Mouse (Mus musculus) layer of hippocampus, adult 8-10 months (tissue): ENCODE measurements around the gene Scd3. TPM values are rescaled to one million over a fixed set of nuclear protein-coding genes. Genes with fewer than 3 reads are reported as not detected.
A peak's percentile ranks its signal among the peaks of the same experiment; 100 is the strongest.
"Not testable (repeated sequence)": the region's sequence is repeated elsewhere in the genome, so short reads cannot be mapped to it uniquely, and the experiment has no call there.

Source experiments
- DNase-seq, 2 experiments: peaks; one replicate each; pipeline ENCODE4 v3.0.0; 2022; ENCODE audit warnings: low spot score in 2 of 2
- total RNA-seq, 4 experiments: library from RNA; stranded (reverse); gene quantifications; 2 replicates each; pipeline ENCODE4 v1.2.4; 2022

The Scd3 gene
- total RNA-seq, 4 experiments from 2014 or later, result 2.7 to 4.1 (median 3.2) TPM

- no peak for DNase-seq
Observed at GRCm38 (mm10) chr19:44237471-44238006, 34.5 kb downstream of the Scd3 start.

GRCm38 (mm10) chr19:44238906-44239305 is 35.8 kb downstream of the Scd3 start:
- DNase-seq, result no peak

- no peak for DNase-seq
Observed at GRCm38 (mm10) chr19:44245761-44246171, 42.7 kb downstream of the Scd3 start.

GRCm38 (mm10) chr19:44246341-44246911 is 43.4 kb downstream of the Scd3 start:
- DNase-seq, result no peak

DNA sequence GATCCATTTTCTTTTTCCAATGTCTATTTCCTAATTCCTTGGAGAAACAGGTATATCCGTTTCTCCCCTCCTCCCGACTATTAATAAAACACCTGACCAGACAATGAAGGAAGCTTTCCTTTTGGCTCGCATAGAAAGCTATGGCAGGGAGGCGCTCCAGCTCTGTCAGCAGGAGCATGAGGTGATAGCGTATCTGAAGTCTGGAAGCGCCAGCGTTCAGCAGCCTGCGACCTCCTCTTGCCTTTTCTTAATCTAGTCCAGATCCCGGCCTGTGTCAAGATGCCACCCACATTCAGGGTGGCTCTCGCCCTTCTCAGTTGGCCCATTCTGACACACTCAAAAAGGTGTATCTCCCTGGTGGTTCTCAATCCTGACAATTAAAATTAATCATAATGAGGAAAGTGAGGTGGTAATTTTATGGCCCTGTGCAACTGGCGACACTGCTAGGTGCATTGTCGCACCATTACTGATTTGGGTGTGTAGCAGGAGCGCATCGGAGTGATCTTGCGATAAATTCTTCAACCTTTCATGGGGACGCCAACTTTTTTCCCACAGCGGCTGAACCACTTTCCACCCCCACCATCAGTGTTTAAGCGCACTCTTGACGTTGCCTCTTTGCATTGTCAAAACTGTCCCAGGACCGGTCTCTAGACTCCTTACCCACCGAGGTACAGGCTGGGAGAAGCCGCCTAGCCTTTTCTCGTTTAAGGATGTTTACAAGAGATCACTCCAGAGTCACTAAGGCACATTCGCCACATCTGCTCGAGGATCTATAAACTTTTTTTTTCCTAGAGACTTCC is 44.4 kb downstream of the Scd3 start:
- DNase-seq, result no peak

DNA sequence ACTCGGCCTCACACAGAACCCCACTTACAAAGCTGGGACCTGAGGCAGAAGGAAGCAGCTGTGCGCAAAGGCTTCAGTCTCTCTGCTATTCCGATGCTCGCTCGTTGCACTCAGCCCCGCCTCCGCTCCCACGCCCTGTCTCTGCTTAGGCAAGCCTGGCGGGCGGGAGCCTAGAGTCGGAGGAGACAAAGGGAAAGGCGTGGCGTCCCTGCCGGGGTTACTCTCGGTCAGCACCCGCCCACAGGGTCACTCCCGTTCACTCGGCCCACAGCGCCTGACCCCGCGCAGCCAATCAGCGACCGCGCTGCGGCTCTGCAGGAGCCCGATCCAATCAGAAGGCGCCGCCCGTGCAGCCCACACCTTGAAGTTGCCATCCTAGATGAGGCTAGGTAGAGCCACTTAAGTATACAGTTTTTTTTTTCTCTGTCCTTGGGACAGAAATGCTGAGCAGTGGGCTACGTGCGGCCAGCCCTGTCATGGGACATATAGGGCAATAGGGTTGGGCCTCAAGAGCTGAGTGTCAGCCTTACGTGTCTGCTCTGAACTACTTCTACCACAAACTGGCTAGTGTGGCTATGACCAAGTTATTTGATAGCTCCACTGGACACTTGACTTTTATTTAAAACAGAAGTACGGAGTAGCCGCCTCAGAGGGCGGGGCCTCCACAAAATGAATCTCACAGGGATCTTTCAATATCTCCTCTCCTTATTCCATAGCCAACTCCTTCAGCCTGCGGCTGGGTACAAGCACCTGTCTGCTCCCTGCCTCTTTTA is 45.2 kb downstream of the Scd3 start:
- DNase-seq, result peak; percentile 89 to 93

GRCm38 (mm10) chr19:44248854-44249351 is 45.8 kb downstream of the Scd3 start:
- DNase-seq, result no peak

GRCm38 (mm10) chr19:44251138-44251537 is 48.1 kb downstream of the Scd3 start:
- DNase-seq, result not testable (repeated sequence)

- DNase-seq, result no peak
Observed at GRCm38 (mm10) chr19:44251936-44252558, 49.0 kb downstream of the Scd3 start.

DNA sequence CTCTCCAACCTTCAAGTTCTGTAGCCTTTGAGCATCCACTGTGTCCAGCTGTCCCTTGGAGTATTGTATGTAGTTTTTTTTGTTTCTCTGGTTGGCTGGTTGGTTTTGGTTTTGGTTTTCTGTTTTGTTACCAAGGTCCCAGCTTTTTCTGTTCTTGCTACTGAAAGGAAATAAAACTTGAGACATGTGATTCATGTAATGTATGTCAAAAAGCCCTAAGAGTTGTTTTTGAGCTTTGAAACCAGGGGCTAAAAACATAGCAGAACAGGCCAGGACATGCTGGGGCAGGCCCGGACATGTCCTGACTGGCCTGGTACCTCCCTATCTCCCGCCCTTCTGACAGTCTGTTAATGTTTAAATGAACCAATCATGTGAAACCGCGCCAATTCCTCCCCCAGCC is 51.0 kb downstream of the Scd3 start:
- DNase-seq, result not testable (repeated sequence)

DNA sequence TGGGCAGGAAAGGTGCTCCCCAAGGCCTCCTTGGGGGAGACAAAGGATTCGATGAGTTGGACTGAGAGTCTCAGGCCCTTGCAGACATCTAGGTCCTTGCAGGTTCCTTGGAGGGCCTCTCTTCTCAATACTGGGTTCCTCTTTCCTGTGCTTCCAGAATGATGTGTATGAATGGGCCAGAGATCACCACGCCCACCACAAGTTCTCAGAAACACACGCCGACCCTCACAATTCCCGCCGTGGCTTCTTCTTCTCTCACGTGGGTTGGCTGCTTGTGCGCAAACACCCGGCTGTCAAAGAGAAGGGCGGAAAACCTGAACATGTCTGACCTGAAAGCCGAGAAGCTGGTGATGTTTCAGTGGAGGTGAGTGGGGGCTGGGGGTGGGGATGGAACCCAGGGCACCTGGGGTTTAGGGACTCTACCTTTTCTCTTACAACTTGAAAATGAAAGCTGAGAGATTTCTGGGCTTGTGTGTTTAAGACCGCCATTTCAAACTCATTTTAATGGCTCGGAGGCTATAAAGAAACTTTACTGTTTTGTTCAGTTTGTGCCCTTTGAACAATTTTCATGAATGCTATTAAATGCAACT is 54.4 kb downstream of the Scd3 start:
- no peak for DNase-seq

DNA sequence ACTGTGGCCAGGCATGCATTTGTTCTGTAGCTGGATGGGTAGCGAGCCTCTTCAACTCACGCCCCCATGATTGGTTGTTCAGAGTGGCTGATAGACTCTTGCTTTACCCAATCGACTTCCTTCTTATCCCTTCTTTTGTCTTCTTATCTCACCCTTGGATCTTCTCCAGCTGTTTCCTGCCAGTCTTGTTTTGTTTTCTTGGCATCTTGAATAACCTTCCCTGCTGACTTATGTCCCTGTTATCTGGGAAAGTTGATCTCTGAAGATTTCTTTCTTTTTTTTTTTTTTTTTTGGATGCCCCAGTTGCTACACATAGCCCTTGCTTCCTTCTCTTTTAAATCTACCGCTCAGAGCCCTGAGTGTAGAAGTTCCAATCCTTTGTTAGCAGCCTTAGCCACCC is 56.4 kb downstream of the Scd3 start:
- DNase-seq, result no peak

- DNase-seq, result no peak
Observed at GRCm38 (mm10) chr19:44260487-44260886, 57.4 kb downstream of the Scd3 start.

GRCm38 (mm10) chr19:44261774-44262173 is 58.7 kb downstream of the Scd3 start:
- no peak for DNase-seq

DNA sequence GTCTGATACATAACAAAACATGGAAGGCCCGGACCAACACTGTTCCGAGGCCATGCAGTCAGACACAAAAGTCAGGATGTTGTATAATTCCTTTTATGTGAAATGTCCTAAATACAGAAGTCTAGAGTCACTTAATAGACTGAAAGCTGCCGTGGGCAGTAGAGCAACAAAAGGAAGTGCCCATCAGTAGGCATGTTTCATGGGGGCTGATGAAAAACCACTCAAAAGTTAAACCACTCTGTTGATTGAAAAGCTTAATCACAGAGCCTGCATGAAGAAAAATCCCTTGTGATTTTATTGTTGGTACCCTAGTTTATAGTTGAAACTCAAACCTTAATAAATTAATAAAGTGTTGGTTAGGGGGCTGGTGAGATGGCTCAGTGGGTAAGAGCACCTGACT is 60.5 kb downstream of the Scd3 start:
- DNase-seq, result no peak

- DNase-seq, result no peak
Observed at GRCm38 (mm10) chr19:44264226-44264625, 61.2 kb downstream of the Scd3 start.

GRCm38 (mm10) chr19:44265300-44265699 is 62.2 kb downstream of the Scd3 start:
- DNase-seq, result no peak

DNA sequence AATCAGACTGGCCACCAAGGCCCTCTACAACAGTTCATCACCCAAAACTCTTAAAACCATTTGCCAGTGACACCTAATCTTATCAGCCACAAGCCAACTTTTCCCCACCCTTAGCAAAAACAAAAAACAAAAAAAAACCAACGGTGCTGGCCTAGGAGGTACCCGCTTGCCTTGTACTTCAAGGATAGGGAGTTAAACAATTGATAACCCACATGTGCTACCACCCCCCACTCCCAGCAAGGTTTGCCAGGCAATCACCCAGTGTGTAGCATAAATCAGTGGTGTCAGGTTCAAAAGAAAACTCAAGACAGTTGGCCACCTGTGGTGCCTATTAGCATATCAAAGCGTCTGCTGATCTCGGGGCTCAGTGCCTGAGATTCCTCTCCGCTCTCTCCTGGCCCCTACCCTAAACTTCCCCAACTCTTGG is 62.9 kb downstream of the Scd3 start:
- no peak for DNase-seq

GRCm38 (mm10) chr19:44266458-44266823 is 63.4 kb downstream of the Scd3 start:
- no peak for DNase-seq

- peak; percentile 90 for DNase-seq
Observed at GRCm38 (mm10) chr19:44266824-44267498, 63.9 kb downstream of the Scd3 start.
